Mouse (Mus musculus) liver, adult 2 months (tissue): ENCODE measurements at regions not wholly inside any gene's neighbourhood (a gene's known extent, or its start where the extent isn't known, plus 50 kb on each side); places are given as distances from the start of the nearest gene placed in this dataset.

Experiments
- DNase-seq: peaks from one replicate; pipeline ENCODE4 v3.0.0-alpha.2; 2011; ENCODE audit warnings: low read depth, low spot score; ENCODE audit errors: extremely low read depth
- H3K27ac ChIP-seq: fragments of 200-500 bp; replicated peaks from 2 replicates; pipeline ENCODE4 v1.5.1; 2012; ENCODE audit warnings: low read depth, mild to moderate bottlenecking, control low read depth, inconsistent platforms, low read length; ENCODE audit not compliant: insufficient read depth
- H3K27me3 ChIP-seq: fragments of 200-500 bp; 2 replicates; pipeline ENCODE4 v1.6.1; 2012; ENCODE audit warnings: mild to moderate bottlenecking, moderate library complexity, low read length, inconsistent platforms; ENCODE audit not compliant: control insufficient read depth, insufficient read depth
- H3K36me3 ChIP-seq: fragments of 200-500 bp; 2 replicates; pipeline ENCODE4 v1.6.1; 2012; ENCODE audit warnings: low read length, inconsistent platforms; ENCODE audit not compliant: control insufficient read depth, insufficient read depth
- H3K4me1 ChIP-seq: fragments of 200-500 bp; 2 replicates; pipeline ENCODE4 v1.6.1; 2011; ENCODE audit warnings: low read length; ENCODE audit not compliant: control insufficient read depth, insufficient read depth
- H3K4me3 ChIP-seq: fragments of 200-500 bp; 2 replicates; pipeline ENCODE4 v1.5.1; 2011; ENCODE audit warnings: low read depth, mild to moderate bottlenecking, control low read depth, low read length, moderate library complexity; ENCODE audit not compliant: insufficient read depth
- H3K79me2 ChIP-seq: fragments of 200-500 bp; 2 replicates; pipeline ENCODE4 v1.6.1; 2012; ENCODE audit warnings: inconsistent platforms, mild to moderate bottlenecking, low read length, moderate library complexity; ENCODE audit not compliant: control insufficient read depth, insufficient read depth
- H3K9ac ChIP-seq: fragments of 200-500 bp; 2 replicates; pipeline ENCODE4 v1.6.1; 2012; ENCODE audit warnings: low read depth, mild to moderate bottlenecking, control low read depth, inconsistent platforms, low read length
- CTCF ChIP-seq: fragments of 200-500 bp; IDR thresholded peaks from 2 replicates; pipeline ENCODE4 v1.5.1; 2011; ENCODE audit warnings: low read depth, low read length, control low read depth
- POLR2A ChIP-seq: fragments of 200-500 bp; IDR thresholded peaks from 2 replicates; pipeline ENCODE4 v1.6.1; 2011; ENCODE audit warnings: low read length, control low read depth; ENCODE audit not compliant: insufficient read depth; ENCODE audit errors: extremely low read depth
- WGBS: fragments of 180-500 bp; shearing (Covaris S2); methylation state at CpG from one replicate; pipeline ENCODE4 v1.1.7; 2018; 5-methylcytosine and 5-hydroxymethylcytosine counted together

DNA sequence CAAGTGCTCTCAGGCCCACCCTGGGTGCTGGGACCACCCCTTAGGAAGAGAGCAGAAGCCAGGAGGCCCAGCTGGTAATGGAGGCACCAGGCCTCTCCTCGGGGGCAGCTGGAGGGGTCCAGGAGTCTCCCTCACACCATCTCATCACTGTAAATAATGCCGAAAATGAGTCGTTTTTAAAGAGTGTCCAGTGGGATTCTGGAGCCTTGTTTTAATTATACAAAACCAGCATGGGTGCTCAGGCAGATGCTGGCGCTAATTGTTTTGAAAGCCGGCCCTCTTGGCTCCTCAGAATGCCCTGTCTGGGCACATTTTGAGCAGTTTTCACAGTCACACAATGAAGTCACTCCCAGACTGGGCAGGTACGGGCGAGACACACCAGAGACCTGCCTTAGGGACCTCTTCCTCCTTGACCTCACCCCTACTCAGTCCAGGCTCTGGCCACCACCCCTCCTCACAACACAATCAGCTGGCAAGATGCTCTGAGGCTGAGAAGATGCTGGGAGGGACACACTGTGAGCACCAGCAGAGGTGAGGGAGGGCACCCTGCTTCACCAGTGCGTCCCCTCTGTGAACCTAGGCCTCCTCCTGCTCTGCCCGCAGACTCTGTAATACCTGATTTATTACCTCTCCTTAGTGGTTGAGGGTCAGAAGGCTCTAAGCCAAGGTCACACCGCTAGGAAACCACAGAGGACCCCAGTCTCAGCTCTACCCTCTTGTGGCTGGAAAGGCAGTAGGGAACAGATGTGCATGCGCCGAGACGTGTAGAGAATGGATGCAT is 217.7 kb upstream of the Mvb12b start:
- DNase-seq, result no peak
- no peaks in the 10 kb centered on the region for H3K4me1 ChIP-seq
- no peak overlapping the region for H3K27ac ChIP-seq
- H3K9ac ChIP-seq, result no peak overlapping the region
- H3K36me3 ChIP-seq, result no peaks in the 10 kb centered on the region
- TF ChIP-seq POLR2A, result no peak
- TF ChIP-seq CTCF, result no peak
- no peaks in the 10 kb centered on the region for H3K27me3 ChIP-seq
- no peak overlapping the region for H3K4me3 ChIP-seq
- 87% methylated on average over 13 of the region's 13 CpGs for WGBS
- no peaks in the 10 kb centered on the region for H3K79me2 ChIP-seq

- Histone ChIP-seq H3K27me3 (no peaks in the 10 kb centered on the region; the same call in 1 of the 2 replicates), H3K27ac (no peak overlapping the region), H3K79me2 (no peaks in the 10 kb centered on the region), H3K9ac (no peak overlapping the region), H3K4me3 (no peak overlapping the region), H3K4me1 (no peaks in the 10 kb centered on the region), H3K36me3 (no peaks in the 10 kb centered on the region)
- 80% methylated on average over 14 of the region's 14 CpGs for WGBS
- no peak for DNase-seq
- TF ChIP-seq POLR2A, result no peak
Observed at GRCm38 (mm10) chr2:34098004-34098547, 210.3 kb upstream of the Mvb12b start.

DNA sequence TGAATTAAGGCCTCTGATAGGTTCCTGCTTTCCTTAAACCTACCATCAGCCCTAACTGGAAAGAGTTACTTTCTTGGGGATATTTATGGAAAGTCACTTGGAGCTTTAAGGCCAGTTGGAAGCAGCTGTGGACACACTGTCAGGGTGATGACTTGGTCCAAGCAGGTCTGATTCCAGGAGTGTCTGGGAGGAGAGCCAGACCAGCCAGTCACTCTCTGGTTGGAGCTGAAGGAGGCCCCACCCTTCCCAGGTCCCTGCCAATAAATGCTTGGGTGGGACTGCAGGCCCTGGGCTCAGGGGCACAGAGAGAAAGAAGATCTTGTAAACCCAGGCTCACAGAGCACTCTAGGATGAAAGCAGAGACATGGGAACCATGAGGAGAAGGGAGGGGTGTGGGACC is 208.8 kb upstream of the Mvb12b start:
- no peaks in the 10 kb centered on the region for H3K4me1 ChIP-seq
- no peak overlapping the region for H3K4me3 ChIP-seq
- no peak for DNase-seq
- H3K27me3 ChIP-seq, result no peaks in the 10 kb centered on the region; the same call in 1 of the 2 replicates
- H3K27ac ChIP-seq, result no peak overlapping the region
- H3K36me3 ChIP-seq, result no peaks in the 10 kb centered on the region
- TF ChIP-seq POLR2A, result no peak
- TF ChIP-seq CTCF, result no peak
- no peaks in the 10 kb centered on the region for H3K79me2 ChIP-seq
- no peak overlapping the region for H3K9ac ChIP-seq

DNA sequence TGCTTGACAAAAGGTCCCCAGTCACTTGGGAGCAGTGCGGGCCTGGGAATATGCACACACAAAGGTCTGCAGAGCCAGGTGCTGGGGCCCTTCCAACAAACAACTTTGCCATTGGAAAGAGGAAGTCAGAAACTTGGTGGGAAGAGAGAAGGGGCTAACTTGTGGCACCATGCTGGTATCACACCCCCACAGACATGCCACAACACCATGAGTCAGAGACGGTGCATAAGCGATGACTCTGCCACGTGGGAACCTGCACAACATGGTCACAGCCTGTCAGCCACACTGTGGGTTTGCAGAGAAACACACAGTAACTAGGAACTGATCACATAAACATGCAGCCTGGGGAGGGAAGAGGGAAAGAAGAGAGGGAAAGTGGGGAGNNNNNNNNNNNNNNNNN is 201.1 kb upstream of the Mvb12b start:
- no peak overlapping the region for H3K27ac ChIP-seq
- no peak for TF ChIP-seq CTCF
- no peak for TF ChIP-seq POLR2A
- H3K79me2 ChIP-seq, result no peaks in the 10 kb centered on the region
- no peak overlapping the region for H3K4me3 ChIP-seq
- WGBS, result 73% methylated on average over 4 of the region's 4 CpGs
- H3K36me3 ChIP-seq, result no peaks in the 10 kb centered on the region
- 0 out of 2 replicates have a peak, but pooled peaks cover 8% of the 10 kb centered on the region for H3K27me3 ChIP-seq
- no peak overlapping the region for H3K9ac ChIP-seq
- H3K4me1 ChIP-seq, result no peaks in the 10 kb centered on the region
- DNase-seq, result no peak

- 67% methylated on average over 3 of the region's 3 CpGs for WGBS
- Histone ChIP-seq H3K79me2 (no peaks in the 10 kb centered on the region), H3K36me3 (no peaks in the 10 kb centered on the region), H3K27ac (no peak overlapping the region), H3K27me3 (0 out of 2 replicates have a peak, but pooled peaks cover 8% of the 10 kb centered on the region), H3K4me3 (no peak overlapping the region), H3K9ac (no peak overlapping the region), H3K4me1 (no peaks in the 10 kb centered on the region)
- no peak for TF ChIP-seq CTCF
- TF ChIP-seq POLR2A, result no peak
- DNase-seq, result no peak
Observed at GRCm38 (mm10) chr2:34086130-34086529, 198.4 kb upstream of the Mvb12b start.

GRCm38 (mm10) chr2:34084513-34084912 is 196.8 kb upstream of the Mvb12b start:
- DNase-seq, result no peak
- Histone ChIP-seq H3K27me3 (0 out of 2 replicates have a peak, but pooled peaks cover 5% of the 10 kb centered on the region), H3K27ac (no peak overlapping the region), H3K4me1 (no peaks in the 10 kb centered on the region), H3K79me2 (no peaks in the 10 kb centered on the region), H3K9ac (no peak overlapping the region), H3K36me3 (no peaks in the 10 kb centered on the region), H3K4me3 (no peak overlapping the region)
- TF ChIP-seq CTCF (no peak), POLR2A (no peak)
- WGBS, result 85% methylated on average over 1 of the region's 1 CpGs
